In the genomic region with DNA sequence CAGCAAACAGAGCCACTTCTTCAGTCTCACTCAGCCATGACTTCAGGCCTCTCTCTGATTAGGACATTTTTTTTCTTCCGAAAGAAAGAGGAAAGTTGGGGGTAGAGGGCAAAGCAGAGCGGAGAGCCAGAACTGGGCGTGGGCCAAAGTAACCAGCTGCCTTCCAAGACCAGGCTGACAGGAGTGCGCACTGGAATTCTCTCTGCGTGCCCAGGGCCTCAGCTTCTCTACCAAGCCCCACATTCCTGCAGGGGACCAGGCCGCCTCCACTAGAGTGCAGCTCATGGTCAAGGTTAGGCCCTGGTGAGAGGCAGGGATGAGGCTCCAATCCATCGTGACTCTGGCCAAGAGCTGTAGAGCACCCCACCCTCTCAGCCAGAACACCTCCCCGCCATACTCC, we compare ENCODE assay signal across 12 mouse cellular contexts.
A peak's percentile ranks its signal among the peaks of the same experiment; 100 is the strongest.
DNase-seq lines count a peak whose midpoint lies in the region; ATAC-seq and TF ChIP-seq lines count a peak whose summit lies in the region.
"Had no signal": no experiment of that assay in that cellular context is flagged by ENCODE, and none has a peak within 500 bp of the region (broad histone marks: within the 10 kb centered on the region; RNA-seq: fewer than 3 reads in every experiment).

No protein-coding gene starts in this region.

- H3K4me2 ChIP-seq in midbrain, postnatal 0 days (ENCODE audit: low read depth, low read length, poor library complexity, severe bottlenecking), result no peak overlapping the region
- no peak overlapping the region for H3K4me2 ChIP-seq in midbrain, embryonic 13.5 days (replicated peaks)

- no peak for ATAC-seq in midbrain, postnatal 0 days (ENCODE audit: low FRiP score)
- ATAC-seq in midbrain, embryonic 13.5 days, result no peak
- no peak for ATAC-seq in erythroid progenitor cell, adult 5-6 weeks (replicated peaks; ENCODE audit: low FRiP score, poor library complexity, severe bottlenecking)

- H3K4me3 ChIP-seq in heart, adult 2 months, result no peak overlapping the region
- H3K4me3 ChIP-seq in midbrain, postnatal 0 days (ENCODE audit: low read depth, low read length), result no peak overlapping the region
- H3K4me3 ChIP-seq in midbrain, embryonic 13.5 days (replicated peaks), result no peak overlapping the region
- H3K4me3 ChIP-seq: myocyte had no signal

- H3K36me3 ChIP-seq in heart, adult 2 months (ENCODE audit: control insufficient read depth, insufficient read depth, low read length), result no peaks in the 10 kb centered on the region
- no peaks in the 10 kb centered on the region for H3K36me3 ChIP-seq in midbrain, postnatal 0 days (ENCODE audit: insufficient read depth, low read length)
- H3K36me3 ChIP-seq in midbrain, embryonic 13.5 days, result no peaks in the 10 kb centered on the region

- 62% methylated on average over 8 of the region's 8 CpGs for WGBS in heart, adult 2 months
- WGBS in midbrain, postnatal 0 days, result 78% methylated on average over 8 of the region's 8 CpGs
- WGBS in midbrain, embryonic 13.5 days, result 83% methylated on average over 8 of the region's 8 CpGs

- no peak for TF ChIP-seq POLR2A in heart, adult 2 months (IDR thresholded peaks at IDR 0.05; ENCODE audit: insufficient read depth, low read depth, low read length)

- no peaks in the 10 kb centered on the region for H3K9me3 ChIP-seq in midbrain, postnatal 0 days (ENCODE audit: low read length)
- no peaks in the 10 kb centered on the region for H3K9me3 ChIP-seq in midbrain, embryonic 13.5 days

- peak in 1 of 2 experiments; percentile 43 for DNase-seq in heart, adult 2 months
- DNase-seq in heart, adult 9 months (ENCODE audit: low spot score in 2 of 2), result no peak
- DNase-seq in midbrain, postnatal 0 days (ENCODE audit: low spot score), result peak; percentile 32
- DNase-seq in heart, postnatal 10 days, result peak; percentile 50 to 57
- peak; percentile 52 to 79 for DNase-seq in lung, postnatal 4 days
- no peak for DNase-seq in liver
- DNase-seq: cerebellum, adult 11-12 months; thymus, adult 18-20 months had no signal

- intact Hi-C loops in heart, adult 2 months (cut with DNase I), result no loop called here
- intact Hi-C loops in heart, postnatal 10 days (cut with DNase I), result loop anchor here (5.0 kb wide), 1 partner anchor 81 kb away; no protein-coding TSS in a partner anchor

- peak overlapping the region; percentile 28 for H3K27ac ChIP-seq in heart, adult 2 months
- H3K27ac ChIP-seq in midbrain, postnatal 0 days (ENCODE audit: low read depth, low read length), result no peak overlapping the region
- H3K27ac ChIP-seq in midbrain, embryonic 13.5 days, result no peak overlapping the region
- H3K27ac ChIP-seq: liver, embryonic 14.5 days had no signal

- no peak overlapping the region for H3K9ac ChIP-seq in heart, adult 2 months (ENCODE audit: low read depth, low read length)
- no peak overlapping the region for H3K9ac ChIP-seq in midbrain, postnatal 0 days (replicated peaks; ENCODE audit: low read length, poor library complexity, severe bottlenecking)
- H3K9ac ChIP-seq in midbrain, embryonic 13.5 days (replicated peaks), result no peak overlapping the region
- H3K9ac ChIP-seq: liver, embryonic 14.5 days had no signal

- no peaks in the 10 kb centered on the region for H3K4me1 ChIP-seq in heart, adult 2 months (ENCODE audit: control insufficient read depth, insufficient read depth, low read length)
- no peaks in the 10 kb centered on the region for H3K4me1 ChIP-seq in midbrain, postnatal 0 days (ENCODE audit: insufficient read depth, low read length)
- peaks cover 9% of the 10 kb centered on the region for H3K4me1 ChIP-seq in midbrain, embryonic 13.5 days (replicated peaks)

- no peak for TF ChIP-seq EP300 in heart, adult 2 months (IDR thresholded peaks at IDR 0.05; ENCODE audit: insufficient read depth, low read depth, low read length)

- no peaks in the 10 kb centered on the region for H3K79me2 ChIP-seq in heart, adult 2 months (replicated peaks; ENCODE audit: control insufficient read depth, insufficient read depth, low read length)

- no peak for TF ChIP-seq CTCF in heart, adult 2 months (IDR thresholded peaks at IDR 0.05)
- no peak for TF ChIP-seq CTCF in midbrain, postnatal 0 days (IDR thresholded peaks at IDR 0.05)

- H3K27me3 ChIP-seq in heart, adult 2 months (ENCODE audit: control insufficient read depth, insufficient read depth, low read length), result no peaks in the 10 kb centered on the region
- no peaks in the 10 kb centered on the region for H3K27me3 ChIP-seq in midbrain, postnatal 0 days (ENCODE audit: insufficient read depth, low read length)
- peaks cover 18% of the 10 kb centered on the region for H3K27me3 ChIP-seq in midbrain, embryonic 13.5 days

Comparison
In these comparisons a context has a peak if more than half of its experiments do, and no peak if none do; other contexts are left out.
1. DNase-seq: peak in midbrain, postnatal 0 days (single experiment), heart, postnatal 10 days (2 of 2) and lung, postnatal 4 days (2 of 2); none in heart, adult 9 months (0 of 2) and liver (single experiment).